Mouse (Mus musculus): Measurements from ENCODE around the gene Panx3. TPM values are rescaled to one million over a fixed set of nuclear protein-coding genes. Genes with fewer than 3 reads are reported as not detected.
A peak's percentile ranks its signal among the peaks of the same experiment; 100 is the strongest.

The Panx3 gene
- polyA plus RNA-seq, 1 experiment from 2014 or later, result 0.05 TPM

- Histone ChIP-seq H3K4me3 (peak overlapping the region; percentile 69; the same call in 1 of the 2 replicates), H3K4me2 (peak overlapping the region; percentile 74), H3K9ac (no peak overlapping the region; the same call in 1 of the 2 replicates), H3K4me1 (peaks cover 12% of the 10 kb centered on the region), H3K27ac (replicated peaks) (no peak overlapping the region), H3K9me3 (no peaks in the 10 kb centered on the region), H3K36me3 (no peaks in the 10 kb centered on the region), H3K27me3 (replicated peaks) (no peaks in the 10 kb centered on the region; the same call in 1 of the 2 replicates)
- no peak for ATAC-seq (ENCODE audit: extremely low read depth, insufficient number of reproducible peaks, low FRiP score, low TSS enrichment)
These were observed 54.7 kb downstream of the Panx3 start for GRCm38 (mm10) chr9:37614316-37614715.

DNA sequence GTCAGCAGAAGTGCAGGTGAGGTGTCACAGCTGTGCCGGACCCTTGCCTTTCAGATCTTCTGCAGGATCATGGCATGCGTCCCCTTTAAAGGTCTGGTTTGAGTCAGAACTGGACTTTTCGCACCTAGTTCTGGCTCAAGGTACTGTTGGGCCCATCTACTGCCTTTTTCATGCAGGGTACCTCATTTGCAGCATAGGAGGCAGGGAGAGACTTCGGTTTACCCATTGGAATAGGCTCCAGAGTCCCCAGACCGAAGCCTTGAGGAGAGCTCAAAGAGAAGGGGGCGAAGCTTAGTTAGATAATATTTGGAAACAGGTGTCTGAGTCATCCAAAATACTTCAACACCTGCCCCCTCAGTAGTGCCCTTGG lies 55.1 kb downstream of the Panx3 start:
- WGBS, result 25% methylated on average over 6 of the region's 6 CpGs
- Histone ChIP-seq H3K9ac (peak overlapping the region; percentile 80), H3K27ac (replicated peaks) (peak overlapping the region; percentile 71), H3K27me3 (replicated peaks) (no peaks in the 10 kb centered on the region; the same call in 1 of the 2 replicates), H3K4me3 (peak overlapping the region; percentile 69), H3K9me3 (no peaks in the 10 kb centered on the region), H3K4me2 (peak overlapping the region; percentile 74), H3K4me1 (peaks cover 12% of the 10 kb centered on the region), H3K36me3 (no peaks in the 10 kb centered on the region)
- ATAC-seq (ENCODE audit: extremely low read depth, insufficient number of reproducible peaks, low FRiP score, low TSS enrichment), result no peak

DNA sequence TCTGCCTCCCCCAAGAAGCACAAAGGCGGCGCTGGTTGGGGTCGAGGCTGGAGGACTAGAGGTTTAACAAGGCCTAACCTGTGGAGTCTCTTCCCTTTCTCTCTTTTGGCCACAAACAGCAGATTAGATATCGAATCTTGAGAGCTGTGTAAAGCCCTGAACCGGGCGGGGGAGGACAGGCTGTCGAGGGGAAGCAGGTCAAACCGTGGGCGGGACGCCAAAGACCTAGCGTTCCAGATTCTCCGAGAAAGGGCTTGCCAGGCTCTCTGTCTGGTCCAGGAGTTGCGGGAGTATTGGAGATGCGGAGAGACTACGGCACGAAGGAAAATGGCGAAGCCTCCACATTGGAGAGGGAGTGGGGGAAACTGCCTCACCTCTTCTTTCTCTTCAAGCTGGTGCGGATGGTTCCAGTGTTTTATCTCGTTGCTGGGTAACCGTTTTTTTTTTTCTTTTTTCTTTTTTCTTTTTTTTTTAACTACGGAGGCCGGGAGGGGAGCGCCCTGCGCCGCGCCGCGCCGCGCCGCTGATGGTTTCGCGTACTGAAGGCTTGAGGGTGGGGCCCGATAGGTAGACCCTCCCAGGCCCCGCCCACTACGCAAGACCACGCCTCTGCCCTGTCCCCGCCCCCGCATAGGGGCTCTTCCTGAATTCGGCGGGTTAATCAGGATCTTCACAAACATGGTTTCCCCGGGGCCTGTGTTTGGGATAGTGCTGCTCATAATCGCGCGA lies 55.7 kb downstream of the Panx3 start, which contains the start of gene Spa17:
Gene Spa17 (minus strand): TSS at position 541 of the 729 bp plus-strand sequence.
- Histone ChIP-seq H3K27me3 (replicated peaks) (no peaks in the 10 kb centered on the region; the same call in 1 of the 2 replicates), H3K4me1 (peaks cover 12% of the 10 kb centered on the region), H3K27ac (replicated peaks) (peak within 1 kb of the TSS; percentile 71), H3K9me3 (no peaks in the 10 kb centered on the region), H3K4me2 (peak within 1 kb of the TSS; percentile 74), H3K9ac (peak within 1 kb of the TSS; percentile 87), H3K4me3 (peak within 1 kb of the TSS; percentile 69), H3K36me3 (no peaks in the 10 kb centered on the region)
- under 1% methylated on average over 45 of the region's 45 CpGs for WGBS
- ATAC-seq (ENCODE audit: extremely low read depth, insufficient number of reproducible peaks, low FRiP score, low TSS enrichment), result peak; percentile 93

Other genes starting within 250 kb of the Panx3 start
- gene Robo3, start 236.0 kb downstream of the Panx3 start, polyA plus RNA-seq (2015; fragmentation: Nextera tagmentation; extraction: Ambion mirVana), result 0.14 and 0.17 TPM in 2 replicates
- 14.3 and 14.7 TPM in 2 replicates for gene Msantd2, start 179.9 kb downstream of the Panx3 start, polyA plus RNA-seq (2015; fragmentation: Nextera tagmentation; extraction: Ambion mirVana)
- 69.9 and 76.5 TPM in 2 replicates for gene Esam, start 141.2 kb downstream of the Panx3 start, polyA plus RNA-seq (2015; fragmentation: Nextera tagmentation; extraction: Ambion mirVana)
- 1.4 and 1.6 TPM in 2 replicates for gene Vsig2, start 130.0 kb downstream of the Panx3 start, polyA plus RNA-seq (2015; fragmentation: Nextera tagmentation; extraction: Ambion mirVana)
- gene Nrgn, start 116.3 kb downstream of the Panx3 start, polyA plus RNA-seq (2015; fragmentation: Nextera tagmentation; extraction: Ambion mirVana), result 5.5 and 5.8 TPM in 2 replicates
- gene Siae, start 113.5 kb downstream of the Panx3 start, polyA plus RNA-seq (2015; fragmentation: Nextera tagmentation; extraction: Ambion mirVana), result 9.6 and 10.1 TPM in 2 replicates
- gene Spa17, start 55.5 kb downstream of the Panx3 start, polyA plus RNA-seq (2015; fragmentation: Nextera tagmentation; extraction: Ambion mirVana), result 4.3 and 8.2 TPM in 2 replicates
- gene Tbrg1, start 11.9 kb downstream of the Panx3 start, polyA plus RNA-seq (2015; fragmentation: Nextera tagmentation; extraction: Ambion mirVana), result 126 and 129 TPM in 2 replicates
- gene Olfr160, start 47.0 kb upstream of the Panx3 start, polyA plus RNA-seq (2015; fragmentation: Nextera tagmentation; extraction: Ambion mirVana), result not detected in 2 replicates
- not detected in 2 replicates for gene Olfr874, start 75.9 kb upstream of the Panx3 start, polyA plus RNA-seq (2015; fragmentation: Nextera tagmentation; extraction: Ambion mirVana)
- not detected in 2 replicates for gene Olfr875, start 102.6 kb upstream of the Panx3 start, polyA plus RNA-seq (2015; fragmentation: Nextera tagmentation; extraction: Ambion mirVana)
- gene Olfr876, start 133.8 kb upstream of the Panx3 start, polyA plus RNA-seq (2015; fragmentation: Nextera tagmentation; extraction: Ambion mirVana), result not detected in 2 replicates
- gene Olfr877, start 185.0 kb upstream of the Panx3 start, polyA plus RNA-seq (2015; fragmentation: Nextera tagmentation; extraction: Ambion mirVana), result not detected in 2 replicates
- not detected in 2 replicates for gene Olfr145, start 227.5 kb upstream of the Panx3 start, polyA plus RNA-seq (2015; fragmentation: Nextera tagmentation; extraction: Ambion mirVana)
- not detected in 2 replicates for gene Olfr878, start 248.6 kb upstream of the Panx3 start, polyA plus RNA-seq (2015; fragmentation: Nextera tagmentation; extraction: Ambion mirVana)